Mouse (Mus musculus) yolk sac, embryonic 10.5 days (tissue): ENCODE data around the gene Large1.

Experiments used
- DNase-seq: peaks from one replicate; pipeline ENCODE4 v3.0.0-alpha.2; 2017; ENCODE audit warnings: low spot score

Gene Large1

GRCm38 (mm10) chr8:72780644-72781043 lies 572.7 kb downstream of the Large1 start:
- DNase-seq: no peak

- no peak for DNase-seq
Measured at GRCm38 (mm10) chr8:72777797-72778196, 575.5 kb downstream of the Large1 start.

- DNase-seq: no peak
Measured at GRCm38 (mm10) chr8:72766777-72767176, 586.6 kb downstream of the Large1 start.

GRCm38 (mm10) chr8:72765696-72766095 lies 587.6 kb downstream of the Large1 start:
- no peak for DNase-seq
